Mouse (Mus musculus): ENCODE measurements around the gene Rara. TPM values are rescaled to one million over a fixed set of nuclear protein-coding genes. Genes with fewer than 3 reads are reported as not detected.
"Not testable (repeated sequence)": the region's sequence is repeated elsewhere in the genome, so short reads cannot be mapped to it uniquely, and the experiment has no call there.

Gene Rara
- polyA plus RNA-seq, 1 experiment = 13.5 TPM

DNA sequence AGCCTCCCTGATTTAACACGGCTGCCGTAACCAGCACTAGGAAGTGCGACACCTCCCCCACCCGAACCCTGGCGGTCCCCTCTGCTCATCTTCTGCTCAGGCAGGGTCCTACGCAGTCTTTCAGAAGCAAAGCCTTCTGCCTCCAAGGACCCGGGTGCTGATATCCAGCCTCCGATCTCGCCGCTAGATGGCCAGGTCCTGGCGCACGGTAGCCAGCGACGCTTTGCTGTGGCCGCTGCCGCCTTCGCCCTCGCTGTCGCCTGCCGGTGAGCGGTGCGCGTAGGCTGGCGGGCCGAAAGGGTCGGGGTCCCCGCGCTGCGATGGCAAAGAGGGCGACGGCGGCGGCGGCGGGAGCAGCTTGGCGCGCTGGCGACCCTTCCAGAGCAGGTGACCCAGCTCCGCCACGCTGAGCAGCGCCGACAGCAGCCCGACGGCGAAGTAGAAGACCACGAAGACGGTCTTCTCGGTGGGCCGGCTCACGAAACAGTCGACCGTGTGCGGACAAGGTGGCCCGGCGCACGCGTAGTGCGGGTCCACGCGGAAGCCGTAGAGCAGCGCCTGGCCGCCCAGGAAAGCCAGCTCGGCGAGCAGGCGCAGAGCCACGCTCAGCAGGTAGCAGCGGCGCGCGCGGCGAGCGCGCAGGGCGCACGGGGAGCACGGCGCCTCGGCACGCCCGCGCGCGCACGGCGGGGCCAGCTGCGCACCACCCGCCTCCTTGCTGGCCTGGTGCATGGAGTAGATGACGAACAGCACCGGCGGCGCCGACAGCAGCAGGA lies 54.6 kb downstream of the Rara start:
- no peak for TF ChIP-seq POLR2A (IDR thresholded peaks at IDR 0.05; ENCODE audit: borderline replicate concordance, insufficient read depth, low read length)
- TF ChIP-seq CTCF (IDR thresholded peaks at IDR 0.05; ENCODE audit: borderline replicate concordance, insufficient read depth, low read depth, low read length) = peak; percentile 71
- under 1% methylated on average over 94 of the region's 94 CpGs for WGBS
- DNase-seq = peak; percentile 77 to 81
- H3K4me3 ChIP-seq (replicated peaks; ENCODE audit: insufficient read depth, low read depth, low read length) = peak overlapping the region; percentile 55
- H3K27ac ChIP-seq (ENCODE audit: insufficient read depth, low read length) = 0 out of 2 replicates have a peak overlapping the region, but pooled peaks have one; percentile 11
- H3K27me3 ChIP-seq (ENCODE audit: control insufficient read depth, insufficient read depth, low read length) = no peaks in the 10 kb centered on the region
- peaks cover 5% of the 10 kb centered on the region; the same call in 1 of the 2 replicates for H3K4me1 ChIP-seq (ENCODE audit: control insufficient read depth, insufficient read depth, low read length)

GRCm38 (mm10) chr11:98982773-98983133 lies 55.1 kb downstream of the Rara start, which contains the start of gene Gjd3:
Gene Gjd3, minus strand, starts transcription at chr11:98983016.
- H3K27ac ChIP-seq (ENCODE audit: insufficient read depth, low read length) = 0 out of 2 replicates have a peak within 1 kb of the TSS, but pooled peaks have one; percentile 11
- peak within 1 kb of the TSS; percentile 55 for H3K4me3 ChIP-seq (replicated peaks; ENCODE audit: insufficient read depth, low read depth, low read length)
- H3K27me3 ChIP-seq (ENCODE audit: control insufficient read depth, insufficient read depth, low read length) = no peaks in the 10 kb centered on the region
- DNase-seq = no peak
- peaks cover 5% of the 10 kb centered on the region; the same call in 1 of the 2 replicates for H3K4me1 ChIP-seq (ENCODE audit: control insufficient read depth, insufficient read depth, low read length)
- no peak for TF ChIP-seq POLR2A (IDR thresholded peaks at IDR 0.05; ENCODE audit: borderline replicate concordance, insufficient read depth, low read length)
- TF ChIP-seq CTCF (IDR thresholded peaks at IDR 0.05; ENCODE audit: borderline replicate concordance, insufficient read depth, low read depth, low read length) = no peak
- WGBS = 4% methylated on average over 28 of the region's 28 CpGs

DNA sequence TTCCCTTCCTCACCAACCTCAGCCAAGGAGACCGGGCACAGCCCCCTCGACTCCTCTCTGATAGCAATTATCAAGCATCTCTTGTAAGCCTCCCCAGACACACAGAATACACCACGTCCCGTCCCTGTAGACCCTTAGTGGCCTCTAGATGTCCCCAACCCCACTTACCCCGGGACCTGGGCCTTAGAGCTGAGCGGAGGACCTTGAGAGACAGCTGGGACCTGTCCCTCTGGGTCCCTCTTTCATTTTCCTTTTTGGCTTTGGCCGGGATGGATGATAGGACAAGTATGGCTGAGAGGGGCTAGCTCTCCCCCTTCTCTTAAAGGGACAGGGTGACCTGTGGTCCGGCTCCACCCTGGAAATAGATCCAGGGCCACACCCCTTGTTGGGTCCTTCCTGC lies 55.9 kb downstream of the Rara start:
- peaks cover 5% of the 10 kb centered on the region; the same call in 1 of the 2 replicates for H3K4me1 ChIP-seq (ENCODE audit: control insufficient read depth, insufficient read depth, low read length)
- H3K27ac ChIP-seq (ENCODE audit: insufficient read depth, low read length) = no peak overlapping the region
- TF ChIP-seq CTCF (IDR thresholded peaks at IDR 0.05; ENCODE audit: borderline replicate concordance, insufficient read depth, low read depth, low read length) (no peak), POLR2A (IDR thresholded peaks at IDR 0.05; ENCODE audit: borderline replicate concordance, insufficient read depth, low read length) (no peak)
- H3K4me3 ChIP-seq (replicated peaks; ENCODE audit: insufficient read depth, low read depth, low read length) = no peak overlapping the region
- no peak for DNase-seq
- no peaks in the 10 kb centered on the region for H3K27me3 ChIP-seq (ENCODE audit: control insufficient read depth, insufficient read depth, low read length)
- WGBS = 66% methylated on average over 8 of the region's 8 CpGs

DNA sequence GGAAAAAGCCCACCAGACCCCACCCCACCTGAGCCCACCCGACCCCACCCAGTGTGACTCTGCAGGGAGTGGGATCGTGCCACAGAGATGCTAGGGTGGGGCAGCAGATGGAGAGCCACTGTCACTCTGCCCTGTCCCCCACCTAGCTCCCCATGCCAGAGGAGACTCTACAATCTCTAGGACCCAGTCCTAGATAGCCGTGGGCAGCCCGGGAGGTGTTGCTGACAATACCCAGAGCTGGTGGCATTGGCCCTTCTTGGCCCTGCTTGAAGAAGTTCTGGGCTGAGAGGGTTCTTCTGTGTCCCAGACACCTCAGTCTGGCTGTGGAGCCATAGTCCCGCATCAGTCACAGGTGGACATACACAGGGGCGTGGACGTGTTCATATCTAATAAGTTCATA lies 57.9 kb downstream of the Rara start:
- no peak for DNase-seq
- Histone ChIP-seq H3K27me3 (ENCODE audit: control insufficient read depth, insufficient read depth, low read length) (no peaks in the 10 kb centered on the region), H3K27ac (ENCODE audit: insufficient read depth, low read length) (no peak overlapping the region), H3K4me3 (replicated peaks; ENCODE audit: insufficient read depth, low read depth, low read length) (no peak overlapping the region), H3K4me1 (ENCODE audit: control insufficient read depth, insufficient read depth, low read length) (peaks cover 5% of the 10 kb centered on the region; the same call in 1 of the 2 replicates)
- no peak for TF ChIP-seq CTCF (IDR thresholded peaks at IDR 0.05; ENCODE audit: borderline replicate concordance, insufficient read depth, low read depth, low read length)
- no peak for TF ChIP-seq POLR2A (IDR thresholded peaks at IDR 0.05; ENCODE audit: borderline replicate concordance, insufficient read depth, low read length)
- WGBS = 83% methylated on average over 7 of the region's 7 CpGs

DNA sequence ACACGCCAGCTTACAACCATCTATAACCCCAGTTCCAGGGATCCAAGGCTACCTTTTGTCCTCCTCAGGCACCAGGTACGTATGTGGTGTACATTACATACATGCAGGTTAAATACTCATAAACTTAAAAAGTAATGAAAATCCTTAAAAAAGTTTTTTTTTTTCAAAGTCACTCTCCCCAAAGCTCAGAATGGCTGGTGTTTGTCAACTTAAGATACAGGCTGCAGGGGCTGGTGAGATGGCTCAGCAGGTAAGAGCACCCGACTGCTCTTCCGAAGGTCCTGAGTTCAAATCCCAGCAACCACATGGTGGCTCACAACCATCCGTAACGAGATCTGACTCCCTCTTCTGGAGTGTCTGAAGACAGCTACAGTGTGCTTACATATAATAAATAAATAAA lies 60.6 kb downstream of the Rara start:
- H3K4me1 ChIP-seq (ENCODE audit: control insufficient read depth, insufficient read depth, low read length); H3K27me3 ChIP-seq (ENCODE audit: control insufficient read depth, insufficient read depth, low read length); DNase-seq; H3K27ac ChIP-seq (ENCODE audit: insufficient read depth, low read length); H3K4me3 ChIP-seq (replicated peaks; ENCODE audit: insufficient read depth, low read depth, low read length): not testable (repeated sequence)
- WGBS = 95% methylated on average over 6 of the region's 6 CpGs

GRCm38 (mm10) chr11:98990866-98991265 lies 63.2 kb downstream of the Rara start:
- Histone ChIP-seq H3K4me3 (replicated peaks; ENCODE audit: insufficient read depth, low read depth, low read length) (no peak overlapping the region), H3K27ac (ENCODE audit: insufficient read depth, low read length) (no peak overlapping the region), H3K27me3 (ENCODE audit: control insufficient read depth, insufficient read depth, low read length) (no peaks in the 10 kb centered on the region), H3K4me1 (ENCODE audit: control insufficient read depth, insufficient read depth, low read length) (no peaks in the 10 kb centered on the region)
- 81% methylated on average over 6 of the region's 6 CpGs for WGBS
- DNase-seq = no peak
- no peak for TF ChIP-seq POLR2A (IDR thresholded peaks at IDR 0.05; ENCODE audit: borderline replicate concordance, insufficient read depth, low read length)
- no peak for TF ChIP-seq CTCF (IDR thresholded peaks at IDR 0.05; ENCODE audit: borderline replicate concordance, insufficient read depth, low read depth, low read length)

GRCm38 (mm10) chr11:98995987-98996386 lies 68.4 kb downstream of the Rara start:
- WGBS = 93% methylated on average over 7 of the region's 7 CpGs
- Histone ChIP-seq H3K27ac (ENCODE audit: insufficient read depth, low read length) (no peak overlapping the region), H3K4me1 (ENCODE audit: control insufficient read depth, insufficient read depth, low read length) (no peaks in the 10 kb centered on the region), H3K4me3 (replicated peaks; ENCODE audit: insufficient read depth, low read depth, low read length) (no peak overlapping the region), H3K27me3 (ENCODE audit: control insufficient read depth, insufficient read depth, low read length) (no peaks in the 10 kb centered on the region)
- no peak for DNase-seq
- TF ChIP-seq POLR2A (IDR thresholded peaks at IDR 0.05; ENCODE audit: borderline replicate concordance, insufficient read depth, low read length) (no peak), CTCF (IDR thresholded peaks at IDR 0.05; ENCODE audit: borderline replicate concordance, insufficient read depth, low read depth, low read length) (no peak)

GRCm38 (mm10) chr11:98997659-98998058 lies 70.0 kb downstream of the Rara start:
- H3K27ac ChIP-seq (ENCODE audit: insufficient read depth, low read length) = no peak overlapping the region
- no peaks in the 10 kb centered on the region for H3K27me3 ChIP-seq (ENCODE audit: control insufficient read depth, insufficient read depth, low read length)
- no peak overlapping the region for H3K4me3 ChIP-seq (replicated peaks; ENCODE audit: insufficient read depth, low read depth, low read length)
- no peaks in the 10 kb centered on the region for H3K4me1 ChIP-seq (ENCODE audit: control insufficient read depth, insufficient read depth, low read length)
- DNase-seq = no peak
- 90% methylated on average over 4 of the region's 4 CpGs for WGBS
- TF ChIP-seq POLR2A (IDR thresholded peaks at IDR 0.05; ENCODE audit: borderline replicate concordance, insufficient read depth, low read length) (no peak), CTCF (IDR thresholded peaks at IDR 0.05; ENCODE audit: borderline replicate concordance, insufficient read depth, low read depth, low read length) (no peak)

All from cerebellum, adult 2 months (tissue).